Mouse (Mus musculus): Measurements from ENCODE around the gene Gm28048.

Gm28048 gene

DNA sequence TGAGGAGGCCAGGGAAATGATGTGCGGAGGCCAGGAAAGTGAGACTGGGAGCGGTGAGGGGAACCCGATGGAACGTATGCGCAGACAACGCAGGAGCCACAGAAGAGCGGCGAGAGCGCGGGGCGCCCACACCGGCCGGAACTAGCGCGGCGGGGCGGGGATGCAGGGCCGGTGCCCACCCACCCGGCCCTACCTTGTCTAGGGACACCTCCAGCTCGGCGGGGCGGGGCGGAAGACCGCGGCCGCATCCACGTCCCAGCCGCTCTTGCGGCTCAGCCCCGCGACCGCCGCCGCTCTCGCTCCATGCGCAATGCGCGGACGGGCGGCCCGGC lies 122.6 kb downstream of the Gm28048 start:
- DNase-seq (ENCODE audit: low spot score in 2 of 2), result peak in 1 of 2 experiments; percentile 28

DNA sequence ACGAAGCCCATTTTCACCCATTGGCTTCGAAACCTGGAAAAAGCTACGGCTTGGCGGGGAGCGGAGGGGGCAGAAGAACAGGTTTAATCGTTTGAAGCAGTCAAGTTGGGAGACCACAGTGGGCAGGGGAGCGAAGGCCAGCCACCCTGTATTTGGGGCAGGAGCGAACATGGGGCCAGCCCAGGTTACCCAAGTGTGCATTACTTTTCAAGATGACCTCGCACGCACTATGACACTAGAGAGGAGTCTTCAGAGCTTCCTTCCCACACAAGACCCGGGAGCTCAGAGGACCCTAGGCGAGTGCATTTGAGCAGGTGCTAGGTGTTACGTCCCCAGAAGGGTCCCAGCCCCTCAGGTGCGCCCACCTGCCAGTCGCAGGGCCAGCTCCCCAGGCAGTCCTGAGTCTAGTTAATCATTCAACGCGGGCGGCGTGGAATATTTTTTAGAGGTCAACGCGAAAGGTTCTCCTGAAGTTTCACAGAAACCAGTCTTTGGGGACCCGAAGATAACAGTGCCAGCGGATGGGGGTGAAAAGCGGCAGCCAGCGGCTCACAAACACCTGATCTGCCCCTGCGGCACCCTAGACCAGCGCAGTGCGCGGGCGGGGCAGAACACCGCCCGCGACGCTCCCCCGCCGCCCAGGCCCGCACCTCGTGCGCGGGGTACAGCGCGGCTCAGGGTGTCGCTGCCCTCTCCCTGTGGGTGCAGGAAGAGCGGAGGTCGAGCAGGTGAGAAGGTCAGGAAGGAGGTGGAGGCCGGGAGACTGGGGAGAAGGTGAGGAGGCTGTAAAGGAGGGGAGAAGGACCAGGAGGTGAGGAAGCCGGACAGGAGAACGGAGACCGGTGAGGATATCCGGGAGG lies 123.2 kb downstream of the Gm28048 start:
- DNase-seq (ENCODE audit: low spot score in 2 of 2), result no peak

DNA sequence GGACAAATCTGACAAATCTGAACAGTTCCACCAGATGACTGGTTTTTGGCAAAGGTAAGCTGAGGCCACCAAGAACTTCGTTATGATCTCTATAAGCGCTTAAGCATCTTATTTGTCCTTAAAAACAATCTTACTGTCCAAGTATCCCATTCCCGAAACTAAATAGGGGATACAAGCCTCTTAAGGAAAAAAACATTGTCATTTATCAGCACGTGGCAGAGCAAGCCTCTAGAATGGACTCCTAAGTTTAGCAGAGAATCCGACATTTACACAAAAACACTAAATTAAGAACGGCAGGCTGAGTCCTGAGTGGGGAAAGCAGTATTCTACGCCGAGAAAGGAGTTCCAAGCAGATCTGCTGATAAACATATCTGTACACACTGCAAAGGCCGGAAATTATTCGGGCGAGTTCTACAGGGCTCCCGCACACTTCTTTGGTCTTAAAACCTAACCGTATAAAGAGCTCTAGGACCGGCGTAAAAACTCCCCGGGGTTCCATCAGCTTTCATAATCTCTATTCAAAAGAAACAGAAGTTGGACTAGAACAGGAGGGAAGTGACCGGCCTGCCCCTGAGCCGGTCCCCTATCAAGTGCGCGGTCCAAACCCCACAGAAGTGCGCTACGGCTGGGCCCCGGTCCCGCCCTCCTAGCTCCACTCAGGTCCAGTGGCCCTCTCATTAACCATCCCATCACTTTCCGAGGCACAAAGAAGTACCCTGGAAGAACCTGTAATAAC lies 124.0 kb downstream of the Gm28048 start:
- no peak for DNase-seq (ENCODE audit: low spot score in 2 of 2)

DNA sequence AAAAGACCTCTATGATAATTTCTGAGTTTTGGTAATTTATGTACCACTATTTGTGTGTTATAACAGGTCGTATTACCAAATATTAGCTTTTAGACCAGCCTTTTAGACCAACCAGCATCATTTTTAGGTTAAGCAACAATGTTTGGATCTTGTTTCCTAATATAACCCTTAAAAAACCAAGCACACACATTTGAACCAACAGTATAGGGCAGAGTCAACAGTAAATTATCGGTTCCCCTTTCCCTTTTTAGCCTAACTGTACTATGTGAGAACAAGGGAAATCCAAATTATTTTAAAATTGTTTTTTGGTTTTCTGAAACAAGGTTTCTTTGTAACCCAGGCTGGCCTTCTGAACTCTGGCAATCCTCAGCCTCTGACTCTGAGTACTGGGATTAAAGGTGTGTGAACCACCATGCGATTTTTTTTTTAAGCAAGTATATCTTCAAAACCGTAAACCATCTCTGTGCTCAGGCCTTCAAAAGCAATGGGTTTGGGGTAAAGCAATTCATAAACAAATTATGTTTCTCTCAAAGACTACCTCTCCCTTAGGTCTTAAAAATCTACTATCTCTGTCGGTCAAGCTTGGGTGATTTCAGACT lies 124.7 kb downstream of the Gm28048 start:
- no peak for DNase-seq (ENCODE audit: low spot score in 2 of 2)

DNA sequence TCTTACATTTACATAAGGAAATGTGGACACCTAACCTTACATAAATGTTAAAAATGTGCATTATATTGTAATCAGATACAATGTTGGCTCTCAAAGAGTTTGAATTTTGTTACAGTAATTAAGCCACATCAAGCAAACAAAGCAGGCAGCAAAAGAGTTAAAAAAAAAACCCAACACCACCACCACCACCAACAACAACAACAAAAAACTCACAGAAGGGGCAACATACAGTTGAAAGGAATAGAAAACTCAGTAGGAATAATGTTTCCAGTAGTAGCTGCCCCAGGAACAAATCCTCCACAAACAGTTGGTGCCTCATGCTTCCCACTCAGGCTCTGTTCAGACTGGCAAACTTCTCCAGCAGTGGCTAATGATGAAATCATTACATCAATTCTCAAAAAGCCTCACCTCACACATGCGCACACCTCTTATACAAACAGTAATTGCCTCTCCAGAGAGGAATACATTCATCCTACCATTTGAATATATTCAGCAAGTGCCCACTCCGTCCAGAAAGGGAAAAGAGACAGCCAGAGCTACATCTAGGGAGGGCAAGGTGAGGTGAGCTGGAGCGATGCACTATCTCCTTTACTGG lies 125.4 kb downstream of the Gm28048 start:
- no peak for DNase-seq (ENCODE audit: low spot score in 2 of 2)

DNA sequence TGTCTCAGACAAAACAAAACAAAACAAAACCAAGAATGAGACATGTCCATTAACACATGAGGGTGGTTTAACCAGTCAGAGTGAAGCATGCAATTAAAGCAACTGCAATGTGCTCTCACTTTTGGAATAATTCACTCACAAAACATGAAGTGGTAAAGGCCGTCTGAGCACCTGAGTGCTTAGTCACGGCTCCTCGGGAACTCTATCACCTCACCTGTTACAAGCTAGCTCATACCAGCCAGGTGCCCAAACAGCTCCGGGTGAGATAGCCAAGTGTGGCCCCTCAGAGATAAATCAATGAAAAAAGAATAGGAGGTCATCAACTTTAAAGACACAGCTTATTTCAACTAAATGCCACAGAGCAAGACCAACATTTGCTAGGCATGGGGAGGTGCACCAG lies 127.3 kb downstream of the Gm28048 start:
- no peak for DNase-seq (ENCODE audit: low spot score in 2 of 2)

DNA sequence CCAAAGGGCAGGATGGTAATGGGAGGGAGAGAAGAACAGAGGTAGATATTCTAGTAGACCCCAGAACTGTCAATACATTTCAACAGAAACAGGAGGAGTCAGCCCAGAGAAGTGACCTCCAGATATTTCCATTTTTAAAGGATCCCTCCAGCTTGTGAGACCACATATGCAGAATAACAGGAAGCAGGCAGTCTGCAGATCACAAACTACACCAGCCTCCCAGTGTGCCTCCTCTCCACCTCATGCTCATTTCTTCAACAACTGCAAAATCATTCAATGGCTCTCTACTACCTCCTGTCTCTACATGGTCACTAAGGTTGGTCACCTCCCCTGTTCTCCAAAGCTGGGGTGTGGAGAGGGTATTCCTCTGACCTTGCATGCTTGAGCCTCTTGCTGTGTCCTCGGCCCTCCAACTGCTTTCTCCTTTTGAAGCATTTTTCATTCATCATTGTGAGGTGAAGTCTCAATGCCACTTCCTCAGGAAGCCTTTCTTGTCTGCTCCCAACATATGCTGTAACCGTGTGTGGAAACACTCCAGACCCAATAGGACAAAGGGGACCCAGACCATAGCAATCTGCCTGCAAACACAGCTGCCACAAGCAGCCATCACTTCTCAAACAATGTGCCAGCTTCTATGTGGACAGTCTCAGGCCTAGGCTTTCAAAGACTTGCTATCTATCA lies 128.3 kb downstream of the Gm28048 start:
- DNase-seq (ENCODE audit: low spot score in 2 of 2), result no peak

DNA sequence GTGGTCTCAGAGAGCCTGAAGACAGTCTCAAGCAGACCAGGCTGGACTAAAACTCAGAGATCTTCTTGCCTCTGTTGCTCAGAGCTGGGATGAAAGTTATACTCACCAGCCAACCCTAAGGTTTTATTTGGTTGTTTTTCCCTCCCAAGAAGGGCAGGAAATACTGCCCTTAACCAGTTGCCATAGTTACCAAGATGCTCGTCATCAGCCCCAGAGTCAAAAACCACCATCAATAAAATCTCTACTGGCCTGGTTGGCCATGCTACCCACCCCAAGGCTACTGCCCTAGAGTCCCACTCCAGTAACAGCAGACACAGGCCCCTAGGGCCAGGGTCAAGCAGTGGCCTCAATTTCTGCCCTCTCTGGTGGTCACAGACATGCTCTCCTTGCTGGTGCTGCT lies 129.4 kb downstream of the Gm28048 start:
- DNase-seq (ENCODE audit: low spot score in 2 of 2), result no peak

DNA sequence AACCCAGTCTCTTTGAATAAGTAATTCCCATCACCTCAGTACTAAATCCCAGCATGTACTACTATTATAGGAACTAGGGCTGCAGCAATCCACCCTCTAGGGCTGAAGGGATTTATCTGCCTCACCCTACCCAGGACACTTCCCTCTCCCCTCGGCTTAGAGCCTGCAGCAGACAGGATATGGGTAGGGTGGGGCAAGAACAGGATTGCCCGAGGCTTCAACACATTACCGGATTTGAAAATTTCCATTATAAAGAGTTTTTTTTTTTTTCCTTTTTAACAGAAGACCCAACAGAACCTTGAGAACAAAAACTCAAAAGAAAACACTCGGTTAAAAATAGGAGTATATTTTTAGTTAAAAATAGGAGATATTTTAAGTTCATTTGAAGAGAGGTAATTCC lies 130.5 kb downstream of the Gm28048 start:
- no peak for DNase-seq (ENCODE audit: low spot score in 2 of 2)

DNA sequence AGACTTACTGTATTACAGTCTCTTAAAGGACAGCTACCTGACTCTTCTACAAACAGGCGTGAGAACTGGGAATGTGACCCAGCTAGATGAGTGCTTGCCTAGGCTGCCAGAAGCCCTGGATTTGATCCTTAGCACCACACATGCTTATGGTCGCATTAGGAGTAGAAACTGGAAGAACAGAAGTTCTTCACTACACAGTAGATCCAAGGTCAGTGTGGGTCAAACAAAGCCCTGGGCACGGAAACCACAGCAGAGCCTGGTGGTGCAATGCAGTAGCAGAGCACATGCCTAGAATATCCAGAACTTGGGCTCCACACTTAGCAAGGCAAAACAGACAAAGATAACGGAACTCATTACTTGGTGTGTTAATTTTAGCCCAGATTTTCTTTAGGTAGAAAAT lies 131.8 kb downstream of the Gm28048 start:
- no peak for DNase-seq (ENCODE audit: low spot score in 2 of 2)

DNA sequence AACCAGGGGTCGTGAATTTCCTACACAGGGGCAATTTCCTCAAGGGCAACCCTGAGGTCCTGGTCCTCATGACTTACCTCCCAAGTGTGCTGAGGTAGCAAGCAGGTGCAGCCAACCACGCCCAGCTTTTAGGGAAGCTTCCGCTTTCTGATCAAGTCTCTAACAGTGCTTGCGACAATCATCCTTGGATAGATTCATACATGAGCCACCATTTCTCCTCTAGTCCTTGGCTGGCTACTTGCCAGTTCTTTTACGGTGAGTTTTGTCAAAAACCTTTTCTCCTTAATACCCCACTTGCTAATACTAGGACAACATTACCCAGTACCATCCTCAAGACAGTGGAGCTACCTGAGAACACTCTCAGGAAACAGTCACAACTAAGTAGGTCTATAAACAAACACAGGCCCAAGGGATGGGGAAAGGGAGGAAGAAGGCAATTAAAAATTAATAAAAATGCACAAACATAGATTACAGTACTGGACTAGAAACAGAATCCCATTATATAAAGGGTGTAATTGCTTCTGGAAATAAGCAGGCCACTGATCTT lies 133.2 kb downstream of the Gm28048 start:
- no peak for DNase-seq (ENCODE audit: low spot score in 2 of 2)

DNA sequence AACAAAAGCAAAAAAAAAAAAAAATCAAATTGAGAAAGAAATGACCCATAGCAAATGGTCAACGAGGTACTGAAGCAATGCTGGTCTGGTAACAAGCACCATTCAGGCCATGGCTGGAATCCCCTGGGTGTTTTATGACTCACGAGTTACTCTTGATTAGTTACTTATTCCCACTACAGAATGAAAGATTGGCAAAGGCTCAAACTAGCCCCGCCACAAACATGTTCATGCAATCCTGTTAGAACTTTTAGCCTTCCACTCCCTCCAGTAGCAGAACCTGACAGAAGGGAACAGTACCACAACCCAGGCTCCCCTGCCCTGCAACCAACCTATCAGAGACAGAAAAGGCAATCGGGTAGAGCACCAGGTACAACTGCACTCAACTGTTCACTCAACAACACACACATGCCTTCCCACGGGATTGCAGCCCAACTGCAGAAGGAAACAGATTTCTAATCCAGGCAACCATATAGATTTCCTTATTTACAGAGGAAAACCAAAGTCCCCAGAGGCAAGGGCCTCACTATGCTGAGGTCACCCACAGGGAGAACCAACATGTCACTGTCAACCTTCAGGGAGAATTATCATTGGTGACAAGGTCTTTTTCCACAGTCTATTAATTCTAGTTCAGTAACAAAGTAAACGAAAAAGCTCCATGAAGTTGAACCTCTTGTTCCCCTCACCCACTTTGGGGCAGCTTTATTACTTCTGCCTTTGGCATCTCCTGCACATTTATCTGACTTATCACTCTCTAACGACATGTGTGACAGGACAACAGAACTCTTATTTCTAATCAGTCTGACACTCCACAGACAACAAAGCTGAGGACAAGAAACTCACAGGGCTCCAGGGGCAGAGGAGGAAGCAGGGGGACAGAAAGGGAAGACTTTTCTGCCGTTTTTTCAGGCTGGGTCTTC lies 133.9 kb downstream of the Gm28048 start:
- DNase-seq (ENCODE audit: low spot score in 2 of 2), result no peak

DNA sequence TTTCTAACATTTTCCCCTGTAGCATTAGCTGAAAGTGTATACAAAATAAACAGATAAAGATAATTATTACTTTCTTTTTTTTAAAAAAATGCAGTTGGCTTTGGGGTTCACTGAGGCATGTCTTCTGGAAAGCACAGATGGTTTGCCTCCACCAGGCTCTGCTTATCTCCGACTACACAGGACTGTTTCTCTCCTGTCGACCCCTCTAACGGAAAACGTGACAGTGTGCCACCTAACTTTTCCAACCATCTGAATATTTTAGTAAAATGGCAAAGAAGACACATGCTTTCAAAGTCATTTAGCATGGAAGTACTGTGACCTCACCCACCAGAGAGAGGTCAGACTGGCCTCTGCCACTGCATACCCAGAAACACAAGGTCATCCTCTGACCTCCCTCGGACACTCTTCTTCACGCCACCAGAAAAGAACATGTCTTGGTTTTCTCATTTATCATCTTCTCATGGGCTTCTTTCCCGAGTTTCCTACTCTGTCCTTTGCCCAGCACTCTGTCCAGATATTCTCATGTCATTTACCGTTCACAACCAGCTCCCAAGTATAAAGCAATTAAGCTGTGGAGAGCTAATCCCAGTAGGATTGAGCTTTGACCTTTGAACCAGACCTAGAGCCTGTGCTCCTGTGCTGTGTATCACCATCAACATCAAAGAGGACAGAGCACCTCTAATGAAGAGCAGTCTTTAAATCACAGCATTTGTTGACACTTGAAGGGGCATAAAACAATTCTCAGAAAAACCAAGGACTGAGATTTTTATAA lies 134.7 kb downstream of the Gm28048 start:
- no peak for DNase-seq (ENCODE audit: low spot score in 2 of 2)

DNA sequence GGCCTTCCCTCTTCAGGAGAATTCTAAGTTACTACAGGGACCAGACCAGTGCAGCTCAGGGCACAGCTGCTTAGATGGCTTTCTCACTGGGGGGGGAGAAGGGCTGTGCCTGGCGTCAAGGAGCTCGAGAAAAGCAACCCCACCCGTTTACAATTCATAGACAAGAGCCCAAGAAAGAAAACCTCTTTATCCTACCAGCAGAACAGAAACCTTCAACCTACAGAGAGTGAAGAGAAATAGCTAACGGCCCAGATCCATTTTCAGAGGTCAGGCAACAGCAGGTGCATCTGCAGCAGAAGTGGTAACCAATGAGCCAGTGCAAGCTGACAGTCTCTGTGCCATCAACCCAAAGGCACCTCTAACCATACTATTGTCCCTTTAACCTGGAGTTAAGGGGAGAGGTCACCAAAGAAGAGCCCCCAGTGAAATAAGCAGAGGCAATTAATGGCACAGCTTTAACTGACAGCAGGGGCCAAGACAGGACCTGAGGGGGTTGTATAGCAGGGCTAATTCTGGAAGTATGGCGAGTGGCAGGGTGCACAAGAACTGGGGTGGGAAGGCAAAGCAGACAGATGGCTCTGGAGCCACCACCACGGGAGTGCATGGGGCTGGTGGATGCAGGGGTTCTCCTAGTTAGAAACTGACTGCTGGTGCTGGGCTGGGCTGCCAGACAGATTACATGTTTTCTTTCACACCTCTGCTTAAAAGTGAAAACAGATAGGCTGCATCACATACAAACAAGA lies 135.6 kb downstream of the Gm28048 start:
- no peak for DNase-seq (ENCODE audit: low spot score in 2 of 2)

DNA sequence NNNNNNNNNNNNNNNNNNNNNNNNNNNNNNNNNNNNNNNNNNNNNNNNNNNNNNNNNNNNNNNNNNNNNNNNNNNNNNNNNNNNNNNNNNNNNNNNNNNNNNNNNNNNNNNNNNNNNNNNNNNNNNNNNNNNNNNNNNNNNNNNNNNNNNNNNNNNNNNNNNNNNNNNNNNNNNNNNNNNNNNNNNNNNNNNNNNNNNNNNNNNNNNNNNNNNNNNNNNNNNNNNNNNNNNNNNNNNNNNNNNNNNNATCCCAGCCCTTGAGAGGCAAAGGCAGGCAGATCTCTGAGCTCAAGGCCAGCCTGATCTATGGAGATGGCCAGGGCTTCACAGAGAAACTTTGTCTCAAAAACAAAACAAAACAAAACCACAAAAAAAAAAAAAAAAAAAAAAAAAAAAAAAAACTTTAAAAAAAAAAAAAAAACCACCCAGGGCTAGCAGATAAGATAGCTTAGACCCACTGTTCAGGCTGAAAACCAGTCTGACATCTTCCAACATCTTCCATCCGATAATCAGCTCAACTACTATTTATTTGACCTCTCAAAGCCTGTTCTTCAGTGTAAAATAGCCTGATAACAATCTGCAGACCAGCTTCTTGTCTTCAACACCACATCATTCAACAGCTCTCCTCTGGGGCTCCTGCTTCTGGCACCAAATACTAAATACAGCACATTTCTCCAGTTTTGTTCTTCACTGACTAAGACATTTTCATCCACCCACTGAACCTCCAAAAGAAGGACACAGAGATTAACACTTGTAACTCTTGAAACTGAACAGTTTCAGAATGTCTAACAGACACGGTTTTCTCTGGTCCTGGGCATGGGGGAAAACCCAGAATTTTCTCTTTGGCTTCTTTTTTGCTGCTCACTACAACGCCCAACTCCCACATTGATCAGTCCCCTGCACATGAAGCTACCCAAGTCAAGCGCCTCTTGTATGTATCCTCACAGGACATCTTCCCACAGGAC lies 136.9 kb downstream of the Gm28048 start:
- DNase-seq (ENCODE audit: low spot score in 2 of 2), result peak in 1 of 2 experiments; percentile 53

DNA sequence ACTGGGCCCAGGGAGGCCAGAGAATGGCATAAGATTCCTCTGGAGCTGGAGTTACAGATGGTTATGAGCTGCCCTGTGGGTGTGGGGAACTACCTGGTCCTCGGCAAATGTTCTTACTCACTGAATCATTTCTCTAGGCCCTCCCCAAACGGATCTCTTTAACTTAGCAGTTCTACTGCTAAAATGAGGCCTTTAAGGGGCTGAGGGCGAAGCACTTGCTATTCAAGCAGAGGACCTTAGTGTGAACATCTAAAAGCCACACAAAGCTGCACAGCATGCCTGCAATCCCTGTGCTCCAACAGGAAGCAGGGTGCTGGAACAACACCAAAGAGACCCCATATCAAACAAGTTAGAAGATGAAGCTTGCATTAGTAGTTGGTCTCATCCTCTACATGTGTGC lies 142.4 kb downstream of the Gm28048 start:
- DNase-seq (ENCODE audit: low spot score in 2 of 2), result no peak

DNA sequence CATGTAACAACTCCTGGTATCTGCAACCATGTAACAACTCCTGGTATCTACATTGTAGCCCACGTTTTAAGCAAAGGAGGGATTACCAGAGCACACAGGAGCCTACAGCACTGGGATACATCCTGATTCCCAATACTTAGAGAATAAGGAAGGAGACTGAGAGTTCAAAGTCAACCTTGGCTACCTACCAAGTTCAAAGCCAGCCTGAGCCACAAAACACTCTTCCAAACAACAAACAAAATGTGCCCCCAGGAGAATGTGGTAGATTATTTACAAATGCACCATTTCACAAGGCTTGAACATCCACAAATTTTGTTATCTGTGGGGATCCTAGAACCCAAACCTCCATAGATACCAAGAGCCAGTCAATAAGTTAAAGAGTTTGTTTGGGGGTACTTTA lies 143.5 kb downstream of the Gm28048 start:
- no peak for DNase-seq (ENCODE audit: low spot score in 2 of 2)

DNA sequence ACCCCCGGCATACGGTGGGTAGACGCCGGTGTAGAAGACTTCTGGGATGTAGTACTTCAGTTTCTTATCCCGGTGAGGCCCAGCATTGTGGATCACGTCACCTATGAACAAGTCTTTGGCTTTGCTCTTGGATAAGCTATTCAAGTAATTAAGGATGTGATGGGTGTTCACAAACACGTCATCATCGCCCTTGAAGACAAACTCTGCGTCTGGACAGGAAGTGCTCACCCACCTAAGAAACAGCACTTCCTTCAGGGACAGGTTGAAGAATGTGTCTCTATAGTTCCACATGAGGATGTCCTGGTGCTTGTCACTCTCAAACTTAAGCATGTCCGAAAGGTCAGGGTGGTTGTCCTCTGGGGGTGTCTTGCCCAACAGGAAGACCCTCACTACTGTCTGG lies 145.6 kb downstream of the Gm28048 start:
- DNase-seq (ENCODE audit: low spot score in 2 of 2), result no peak
